Mouse (Mus musculus) erythroblast, embryonic 14.5 days (primary cell): ENCODE data around the gene Mbnl3. TPM values are rescaled to one million over a fixed set of nuclear protein-coding genes. Genes with fewer than 3 reads are reported as not detected.

Source experiments
- H3K27me3 ChIP-seq: 2 replicates; pipeline ENCODE4 v1.6.1; 2012; ENCODE audit warnings: inconsistent platforms; ENCODE audit not compliant: control insufficient read depth
- H3K36me3 ChIP-seq: 2 replicates; pipeline ENCODE4 v1.6.1; 2012; ENCODE audit warnings: mild to moderate bottlenecking, inconsistent platforms; ENCODE audit not compliant: control insufficient read depth
- H3K4me1 ChIP-seq: 2 replicates; pipeline ENCODE4 v1.6.1; 2012; ENCODE audit warnings: inconsistent platforms; ENCODE audit not compliant: control insufficient read depth
- H3K4me3 ChIP-seq: replicated peaks from 2 replicates; pipeline ENCODE3; 2012; ENCODE audit warnings: moderate library complexity, mild to moderate bottlenecking, inconsistent platforms
- H3K9me3 ChIP-seq: 2 replicates; pipeline ENCODE4 v1.6.1; 2012; ENCODE audit warnings: low read length, inconsistent platforms, mixed read lengths; ENCODE audit not compliant: control insufficient read depth
- GATA1 ChIP-seq: IDR thresholded peaks from 2 replicates; pipeline ENCODE4 v1.6.1; 2012; ENCODE audit warnings: low read length, inconsistent platforms, mixed read lengths
- TAL1 ChIP-seq: IDR thresholded peaks from 3 replicates; pipeline ENCODE4 v1.6.1; 2012; ENCODE audit warnings: low read length, inconsistent platforms, mixed read lengths
- polyA plus RNA-seq: library from polyadenylated mRNA; stranded (reverse); fragments of >175 nt; gene quantifications from 2 replicates; pipeline ENCODE4 v1.2.3, GENCODE M21; 2012

Mbnl3 gene
- 0.04 and 0.08 TPM in 2 replicates for polyA plus RNA-seq

DNA sequence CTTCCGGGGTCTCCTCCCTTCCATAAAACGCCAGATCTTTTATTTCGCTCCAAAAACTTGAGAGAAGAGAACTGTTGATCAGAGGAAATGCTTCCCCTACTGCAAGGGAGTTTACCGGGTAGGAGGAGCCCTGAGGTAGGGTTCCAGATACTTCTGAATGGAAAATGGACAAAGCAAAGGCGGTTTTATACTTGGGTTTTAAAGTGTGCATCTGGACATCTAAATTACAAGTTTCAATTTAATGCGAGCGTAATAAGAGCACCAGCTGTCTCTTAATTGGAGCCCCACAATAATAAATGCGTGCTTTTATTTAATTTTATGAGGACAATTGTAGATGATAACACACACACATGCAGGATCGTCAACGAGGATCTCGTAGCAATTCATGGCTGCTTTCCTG lies at the start of gene Mbnl3:
Gene Mbnl3 (minus strand): TSS at position 101 of the 400 bp plus-strand sequence.
- no peak for TF ChIP-seq TAL1
- TF ChIP-seq GATA1, result no peak
- peak within 1 kb of the TSS; percentile 80 for H3K4me3 ChIP-seq

DNA sequence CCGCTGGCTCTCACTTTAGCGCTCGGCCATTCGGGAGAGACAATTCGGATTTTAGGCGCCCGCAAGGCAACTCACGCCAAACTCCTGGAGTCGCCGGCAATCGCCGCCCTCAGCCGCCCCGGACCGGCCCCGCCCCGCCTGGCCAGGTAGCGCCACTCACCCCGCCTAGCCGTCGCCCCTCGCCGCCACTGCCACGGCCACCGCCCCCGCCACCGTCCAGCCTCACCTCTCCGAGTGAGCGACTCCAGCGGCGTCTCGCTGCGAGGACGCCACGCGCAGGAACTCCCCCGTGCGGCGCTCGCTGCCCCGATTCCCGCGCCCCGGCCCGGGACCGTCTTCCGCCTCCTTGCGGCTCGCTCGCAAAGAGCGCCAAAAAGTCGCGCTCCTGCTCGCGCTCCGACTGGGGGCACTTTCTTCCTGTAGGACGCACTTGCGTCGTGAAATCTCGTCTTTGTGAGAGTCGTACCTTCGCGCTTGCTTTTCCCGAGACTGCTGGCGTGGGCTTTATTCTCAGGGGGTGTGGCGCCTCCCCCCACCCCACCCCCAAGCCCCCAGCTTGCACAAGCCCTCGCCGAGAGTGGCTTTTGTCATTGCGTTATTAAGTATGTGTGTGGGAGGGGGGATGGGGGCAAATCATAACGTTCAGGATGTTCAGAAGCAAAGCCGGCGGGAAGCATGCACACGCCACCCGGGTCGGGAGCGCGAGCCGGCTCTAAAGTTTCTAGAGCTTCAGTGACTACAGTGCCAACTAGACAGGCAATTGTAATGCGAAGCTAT lies 596 bp downstream of the Mbnl3 start:
- H3K27me3 ChIP-seq, result peaks cover 26% of the 10 kb centered on the region
- peaks cover 3% of the 10 kb centered on the region; the same call in 1 of the 2 replicates for H3K9me3 ChIP-seq
- H3K4me3 ChIP-seq, result peak overlapping the region; percentile 80
- peaks cover 13% of the 10 kb centered on the region for H3K4me1 ChIP-seq
- TF ChIP-seq TAL1, result no peak
- TF ChIP-seq GATA1, result no peak
- H3K36me3 ChIP-seq, result no peaks in the 10 kb centered on the region

More for the DNA sequence above, at the start of gene Mbnl3:
- Histone ChIP-seq H3K9me3 (peaks cover 3% of the 10 kb centered on the region; the same call in 1 of the 2 replicates), H3K36me3 (no peaks in the 10 kb centered on the region), H3K4me1 (peaks cover 13% of the 10 kb centered on the region), H3K27me3 (peaks cover 28% of the 10 kb centered on the region)

DNA sequence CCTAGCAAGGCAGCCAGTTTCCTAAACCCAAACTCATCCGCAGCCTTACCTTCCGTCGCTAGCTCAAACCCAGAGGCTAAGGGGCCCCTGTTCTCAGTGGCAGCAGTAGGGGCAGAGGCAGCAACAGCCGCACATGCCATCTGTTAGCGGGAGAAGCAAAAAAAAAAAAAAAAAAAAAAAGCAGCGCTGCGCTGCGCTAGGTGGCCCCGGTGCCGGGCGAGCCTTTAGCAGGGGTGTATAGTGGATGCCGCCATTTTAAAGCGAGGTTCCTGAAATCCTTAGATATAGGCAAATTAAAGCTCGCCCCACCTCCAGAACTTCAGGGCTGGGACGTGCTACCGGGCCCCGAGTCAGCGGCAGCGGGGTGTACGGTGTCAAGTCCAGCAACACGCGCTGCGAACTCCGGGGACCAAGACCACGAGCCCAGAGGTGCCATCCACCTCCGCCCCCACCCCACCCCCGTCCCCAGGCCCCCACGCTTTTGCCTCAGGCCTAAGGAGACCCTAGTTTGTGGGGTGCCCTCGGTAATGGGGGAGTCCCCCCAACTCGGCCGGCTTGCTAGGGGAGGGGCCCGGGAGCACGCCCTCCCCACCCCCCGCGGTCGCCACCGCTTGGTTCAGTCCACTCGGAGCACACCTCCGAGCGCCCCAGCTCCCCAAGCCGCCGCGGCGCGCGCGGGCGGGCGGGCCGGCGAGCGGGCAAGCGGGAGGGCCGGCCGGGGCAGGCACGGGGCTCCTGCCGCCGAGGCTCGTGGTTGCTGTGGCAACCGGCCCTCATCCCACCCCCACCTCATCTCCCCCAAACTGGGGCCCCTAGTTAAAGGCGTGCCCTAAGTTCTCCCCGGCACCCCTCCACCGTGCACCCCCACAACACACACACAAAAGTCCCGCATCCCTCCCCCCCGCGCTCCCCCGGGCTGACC lies 1.4 kb downstream of the Mbnl3 start:
- H3K27me3 ChIP-seq, result peaks cover 26% of the 10 kb centered on the region
- peaks cover 3% of the 10 kb centered on the region; the same call in 1 of the 2 replicates for H3K9me3 ChIP-seq
- no peaks in the 10 kb centered on the region for H3K36me3 ChIP-seq
- TF ChIP-seq TAL1 (no peak), GATA1 (no peak)
- peak overlapping the region; percentile 80 for H3K4me3 ChIP-seq
- peaks cover 13% of the 10 kb centered on the region for H3K4me1 ChIP-seq

DNA sequence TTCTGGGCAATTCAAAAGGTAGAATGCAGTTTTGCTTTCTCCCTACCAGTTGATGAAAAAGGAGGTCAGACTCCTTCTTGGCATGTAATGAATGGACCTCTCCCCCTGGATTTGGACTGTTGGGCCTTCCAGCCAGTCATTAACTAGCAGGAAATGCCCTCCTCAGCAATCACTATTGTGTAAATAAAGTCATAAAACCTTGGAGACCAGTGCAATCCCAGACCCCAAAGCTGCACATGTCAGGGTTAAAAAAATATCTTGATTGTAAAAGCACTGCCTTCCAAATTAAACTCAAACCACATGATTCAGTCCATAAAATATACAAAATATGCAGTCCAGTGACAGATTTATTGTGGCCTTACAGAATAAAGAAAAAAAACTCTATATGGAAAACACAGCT lies 9.3 kb downstream of the Mbnl3 start:
- Histone ChIP-seq H3K36me3 (peaks cover 3% of the 10 kb centered on the region; the same call in 1 of the 2 replicates), H3K4me1 (no peaks in the 10 kb centered on the region), H3K27me3 (no peaks in the 10 kb centered on the region), H3K4me3 (no peak overlapping the region), H3K9me3 (no peaks in the 10 kb centered on the region)
- TF ChIP-seq TAL1 (no peak), GATA1 (no peak)

DNA sequence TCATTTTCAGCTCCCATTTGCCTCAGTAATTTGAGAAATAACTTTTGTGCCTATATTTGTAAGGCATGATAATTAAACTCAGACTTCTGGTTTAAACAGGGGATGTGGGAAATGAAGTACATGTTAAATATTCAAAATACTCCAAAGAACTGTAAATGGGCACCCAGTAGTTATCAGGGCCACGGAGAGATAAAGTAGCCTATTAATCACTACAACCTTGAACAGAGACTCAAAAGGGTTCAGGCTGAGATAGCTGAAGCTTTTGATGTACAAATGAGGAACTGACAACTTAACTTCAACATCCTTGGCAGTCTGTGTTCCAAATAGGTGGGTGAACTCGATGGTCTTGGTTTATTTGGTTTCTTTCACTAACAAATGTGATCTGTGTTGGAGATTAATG lies 34.4 kb downstream of the Mbnl3 start:
- Histone ChIP-seq H3K36me3 (no peaks in the 10 kb centered on the region), H3K9me3 (no peaks in the 10 kb centered on the region)
- TF ChIP-seq GATA1 (no peak), TAL1 (no peak)

DNA sequence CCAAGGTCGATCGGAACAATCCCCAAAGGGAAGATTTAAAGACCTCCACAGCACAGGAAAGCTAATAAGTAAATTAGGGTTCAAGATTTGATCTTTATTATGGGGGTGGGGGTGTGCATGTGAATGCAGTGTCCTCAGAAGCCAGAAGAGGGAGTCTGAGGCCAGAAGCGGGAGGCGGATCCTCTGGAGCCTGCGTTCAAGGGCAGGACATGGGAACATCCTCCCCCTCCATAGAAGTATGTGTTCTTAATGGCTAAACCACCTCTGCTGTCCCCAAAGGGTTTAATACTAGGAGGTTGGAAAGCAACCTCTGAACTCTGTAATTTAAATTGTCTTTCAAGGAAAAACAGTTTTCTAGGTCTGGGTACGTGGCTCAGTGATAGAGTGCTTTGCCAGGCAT lies 34.9 kb downstream of the Mbnl3 start:
- Histone ChIP-seq H3K9me3 (no peaks in the 10 kb centered on the region), H3K4me3 (no peak overlapping the region), H3K36me3 (no peaks in the 10 kb centered on the region), H3K4me1 (peaks cover 25% of the 10 kb centered on the region), H3K27me3 (no peaks in the 10 kb centered on the region)
- TF ChIP-seq GATA1, result no peak

More for the DNA sequence above, 34.4 kb downstream of the Mbnl3 start:
- peaks cover 25% of the 10 kb centered on the region for H3K4me1 ChIP-seq
- H3K4me3 ChIP-seq, result no peak overlapping the region
- H3K27me3 ChIP-seq, result no peaks in the 10 kb centered on the region

DNA sequence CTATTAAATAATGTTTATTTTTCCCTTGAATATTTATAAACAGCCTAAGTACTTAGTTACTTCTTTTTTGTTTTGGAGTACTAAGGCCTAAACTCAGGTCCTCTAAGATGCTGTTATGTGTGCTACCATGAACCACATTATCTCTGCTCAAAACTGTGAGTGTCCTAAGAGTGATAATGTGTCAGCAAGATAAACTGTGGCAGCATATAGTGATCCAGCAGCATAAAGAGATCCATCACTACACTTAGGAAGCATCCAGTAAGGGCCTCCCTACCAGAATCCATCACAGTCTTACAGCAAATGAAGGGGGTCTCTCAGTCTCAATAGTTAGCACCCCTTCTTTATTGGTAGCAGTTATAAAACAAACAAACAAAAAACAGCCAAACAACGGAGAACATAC lies 35.9 kb downstream of the Mbnl3 start:
- Histone ChIP-seq H3K9me3 (no peaks in the 10 kb centered on the region), H3K4me3 (no peak overlapping the region), H3K36me3 (no peaks in the 10 kb centered on the region), H3K27me3 (no peaks in the 10 kb centered on the region), H3K4me1 (peaks cover 25% of the 10 kb centered on the region)
- TF ChIP-seq TAL1, result no peak
- no peak for TF ChIP-seq GATA1

DNA sequence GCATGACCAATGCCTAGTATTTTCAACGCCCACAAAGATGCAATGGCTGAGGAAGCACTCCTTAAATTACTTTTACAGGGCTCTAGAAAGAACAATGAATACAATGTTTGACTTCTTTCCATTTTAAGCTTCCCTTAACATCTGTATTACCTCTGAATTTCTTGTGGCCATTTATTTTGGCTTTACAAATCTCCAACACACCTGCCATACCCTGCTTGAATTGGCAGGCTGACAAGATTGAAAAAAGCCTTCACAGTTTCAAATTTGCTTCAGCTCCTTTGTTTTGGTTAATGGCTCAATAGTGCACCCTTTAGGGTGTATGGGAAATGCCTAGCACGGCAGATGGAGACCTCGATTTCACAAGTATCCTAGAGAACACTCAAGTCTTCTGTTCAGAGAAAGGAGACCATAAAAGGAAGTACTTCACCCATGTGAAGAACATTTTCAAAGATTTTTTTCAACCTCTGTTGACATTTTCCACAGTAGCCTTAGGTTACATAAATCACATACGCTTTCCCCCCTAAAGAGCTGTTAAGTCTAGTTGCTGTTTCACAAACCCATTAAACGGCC lies 36.8 kb downstream of the Mbnl3 start:
- TF ChIP-seq GATA1 (no peak), TAL1 (no peak)
- no peak overlapping the region for H3K4me3 ChIP-seq
- no peaks in the 10 kb centered on the region for H3K27me3 ChIP-seq
- H3K4me1 ChIP-seq, result peaks cover 25% of the 10 kb centered on the region
- no peaks in the 10 kb centered on the region for H3K9me3 ChIP-seq
- H3K36me3 ChIP-seq, result no peaks in the 10 kb centered on the region

DNA sequence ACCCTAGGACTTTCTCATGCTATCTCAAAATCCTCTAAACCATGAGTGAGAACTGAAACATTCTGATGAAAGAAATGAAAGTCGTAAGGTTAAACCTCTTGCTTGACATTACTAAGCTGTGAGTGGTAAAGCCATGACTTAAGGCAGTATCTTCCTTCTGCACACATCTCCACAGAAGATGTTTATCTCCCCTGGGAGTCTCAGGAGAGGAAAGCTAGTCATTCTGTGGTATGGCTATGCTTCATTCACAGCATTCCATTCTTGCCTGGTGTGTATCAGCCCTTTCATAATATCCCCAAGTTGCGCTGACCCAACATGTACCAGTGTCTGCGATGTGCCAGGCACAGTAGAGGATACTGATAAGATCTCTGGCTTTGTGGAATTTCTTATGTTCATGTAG lies 38.4 kb downstream of the Mbnl3 start:
- peaks cover 25% of the 10 kb centered on the region for H3K4me1 ChIP-seq
- H3K27me3 ChIP-seq, result no peaks in the 10 kb centered on the region
- no peaks in the 10 kb centered on the region for H3K9me3 ChIP-seq
- H3K36me3 ChIP-seq, result no peaks in the 10 kb centered on the region
- H3K4me3 ChIP-seq, result no peak overlapping the region
- TF ChIP-seq TAL1 (no peak), GATA1 (no peak)
